Mouse (Mus musculus) embryonic fibroblast, embryonic 13.5 days (primary cell): ENCODE results near the gene Rere.

Experiments
- CTCF ChIP-seq: IDR thresholded peaks from 2 replicates; pipeline ENCODE4 v1.5.1; 2011; ENCODE audit warnings: mild to moderate bottlenecking, control low read depth, low read length, moderate library complexity, borderline replicate concordance; ENCODE audit not compliant: insufficient read depth
- POLR2A ChIP-seq: IDR thresholded peaks from 2 replicates; pipeline ENCODE4 v1.6.1; 2011; ENCODE audit warnings: low read depth, mild to moderate bottlenecking, control low read depth, low read length, moderate library complexity

GRCm38 (mm10) chr4:150259577-150259976 is 21.9 kb upstream of the Rere start:
- TF ChIP-seq POLR2A (no peak), CTCF (no peak)
